Mouse (Mus musculus) adrenal gland, postnatal 25 days (tissue): ENCODE results near the gene Siglech. TPM values are rescaled to one million over a fixed set of nuclear protein-coding genes. Genes with fewer than 3 reads are reported as not detected.
"Not testable (repeated sequence)": the region's sequence is repeated elsewhere in the genome, so short reads cannot be mapped to it uniquely, and the experiment has no call there.

Experiments used
- DNase-seq: peaks from one replicate; pipeline ENCODE4 v3.0.0; 2021; ENCODE audit warnings: mixed read lengths
- long read RNA-seq: library from polyadenylated mRNA; stranded (forward); transcript quantifications from one replicate; pipeline ENCODE4 v2.0.0, GENCODE M21; 2021
- total RNA-seq: library from RNA; stranded (reverse); gene quantifications from 2 replicates; pipeline ENCODE4 v1.2.3, GENCODE M21; 2021

Siglech gene
- 0.30 and 0.62 TPM in 2 replicates for total RNA-seq
- long read RNA-seq = 0 reads

GRCm38 (mm10) chr7:55767926-55768325, at the start of gene Siglech:
Gene Siglech (plus strand): TSS chr7:55768178.
- no peak for DNase-seq

DNA sequence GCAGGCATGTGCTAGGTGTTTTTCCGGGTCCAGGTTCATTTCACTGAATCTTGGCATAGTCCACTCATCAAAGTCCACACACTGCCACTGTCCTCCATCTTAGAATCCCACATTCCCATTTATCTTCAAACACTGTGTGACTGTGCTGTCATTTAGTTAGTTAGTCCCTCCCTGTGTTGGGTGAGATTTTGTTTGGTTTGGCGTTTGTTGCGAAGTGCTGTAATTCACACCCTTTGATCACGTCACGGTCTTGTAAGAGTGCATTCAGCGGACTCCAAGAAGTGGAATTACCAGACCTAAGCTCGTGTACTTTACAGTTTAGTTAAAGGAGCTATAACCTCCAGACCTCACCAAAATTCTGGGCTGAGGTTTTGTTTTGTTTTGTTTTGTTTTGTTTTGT, 45.3 kb upstream of the Siglech start:
- DNase-seq = no peak

GRCm38 (mm10) chr7:55728903-55729302, 39.1 kb upstream of the Siglech start:
- DNase-seq = no peak

DNA sequence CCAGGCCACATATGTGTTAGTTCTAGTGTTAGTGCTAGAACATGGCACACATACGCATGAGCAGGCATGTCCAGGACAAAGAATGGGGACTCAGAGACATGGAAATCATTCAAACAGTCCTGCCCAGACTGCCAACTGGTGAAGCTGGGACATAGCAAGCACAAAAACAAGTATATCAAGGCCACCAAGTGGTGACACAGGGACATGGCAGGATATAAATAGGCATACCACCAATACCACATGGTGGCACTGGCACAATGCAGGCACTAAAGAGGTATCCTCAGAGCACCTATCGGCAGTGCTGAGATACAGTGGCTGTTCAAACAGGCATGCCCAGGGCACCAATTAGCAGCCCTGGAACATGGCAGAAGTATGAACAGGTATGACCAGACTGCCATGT, 33.5 kb upstream of the Siglech start:
- no peak for DNase-seq

GRCm38 (mm10) chr7:55737125-55737912, 30.7 kb upstream of the Siglech start:
- peak; percentile 43 for DNase-seq

GRCm38 (mm10) chr7:55743614-55744267, 24.2 kb upstream of the Siglech start:
- no peak for DNase-seq

GRCm38 (mm10) chr7:55744566-55745220, 23.3 kb upstream of the Siglech start:
- DNase-seq = no peak

- no peak for DNase-seq
Measured at GRCm38 (mm10) chr7:55750841-55751240, 17.1 kb upstream of the Siglech start.

- DNase-seq = no peak
Measured at GRCm38 (mm10) chr7:55759346-55759745, 8.6 kb upstream of the Siglech start.

GRCm38 (mm10) chr7:55780011-55780410, 12.0 kb downstream of the Siglech start:
- no peak for DNase-seq

- no peak for DNase-seq
Measured at GRCm38 (mm10) chr7:55782493-55782892, 14.5 kb downstream of the Siglech start.

DNA sequence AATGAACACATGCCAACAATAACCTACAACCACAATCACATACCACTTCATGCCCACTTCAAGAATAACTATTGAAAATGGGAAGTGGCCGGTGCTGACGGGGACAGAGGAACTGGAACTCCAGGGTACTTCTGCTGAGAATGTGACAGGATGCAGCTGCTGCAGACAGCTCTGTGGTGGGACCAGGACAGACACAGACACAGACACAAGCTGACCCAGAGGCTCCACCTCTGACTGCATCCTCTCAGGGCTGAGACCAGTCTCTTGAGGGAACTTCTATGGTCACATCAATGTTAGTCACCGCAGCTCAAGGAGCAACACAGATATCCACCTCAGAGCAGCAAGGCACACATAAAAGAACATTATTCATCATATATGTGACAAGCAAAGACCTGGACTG, 16.6 kb downstream of the Siglech start:
- DNase-seq = no peak

DNA sequence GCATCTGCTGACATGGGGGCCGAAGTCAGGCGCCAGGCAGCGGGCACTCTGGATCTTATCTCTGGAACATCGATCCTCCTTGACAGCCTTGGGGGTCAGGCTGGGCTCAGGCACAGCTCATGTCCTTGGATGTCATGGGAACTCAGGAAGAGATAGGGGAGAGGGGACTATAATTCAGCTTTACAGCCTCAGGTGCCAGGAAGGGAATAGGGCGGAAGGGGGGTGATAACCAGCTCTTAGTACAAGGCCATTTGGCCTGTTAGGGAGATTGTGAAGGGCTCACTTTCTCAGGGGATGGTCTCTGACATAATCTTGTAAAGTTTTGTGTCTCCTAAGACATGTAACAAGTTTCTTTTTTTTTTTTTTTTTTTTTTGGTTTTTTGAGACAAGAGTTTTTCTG, 22.6 kb downstream of the Siglech start:
- DNase-seq = not testable (repeated sequence)

GRCm38 (mm10) chr7:55792280-55792679, 24.3 kb downstream of the Siglech start:
- no peak for DNase-seq

DNA sequence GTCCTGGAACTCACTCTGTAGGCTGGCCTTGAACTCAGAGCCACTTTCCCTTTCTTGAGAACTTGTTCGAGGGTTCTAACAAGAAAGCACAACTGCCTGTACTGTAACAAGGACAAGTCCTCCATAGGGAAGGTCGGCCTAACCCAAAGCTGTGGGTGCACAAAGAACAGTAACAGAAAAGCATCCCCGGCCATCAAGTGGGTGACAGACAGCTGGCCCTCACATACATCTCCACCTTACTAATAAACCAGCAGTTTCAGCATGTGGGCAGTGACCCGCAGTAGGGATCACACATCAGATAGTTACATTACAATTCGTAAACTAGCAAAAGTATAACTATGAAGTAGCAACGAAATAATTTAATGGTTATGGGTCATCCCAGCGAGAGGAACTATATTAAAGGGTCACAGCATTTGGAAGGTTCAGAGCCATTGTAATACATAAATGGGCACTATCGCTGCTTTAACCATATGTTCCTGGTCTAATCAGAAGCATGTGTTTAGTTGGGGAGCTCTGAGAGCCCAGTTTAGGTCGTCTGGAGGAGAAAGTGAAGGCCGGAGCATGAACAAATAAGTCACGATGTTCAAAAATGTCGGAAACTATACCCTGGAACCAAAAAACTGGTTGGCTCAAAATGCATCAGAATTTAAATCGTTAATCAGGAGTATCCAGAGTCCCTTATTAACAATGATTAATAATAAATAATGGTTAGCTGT, 25.4 kb downstream of the Siglech start:
- no peak for DNase-seq

DNA sequence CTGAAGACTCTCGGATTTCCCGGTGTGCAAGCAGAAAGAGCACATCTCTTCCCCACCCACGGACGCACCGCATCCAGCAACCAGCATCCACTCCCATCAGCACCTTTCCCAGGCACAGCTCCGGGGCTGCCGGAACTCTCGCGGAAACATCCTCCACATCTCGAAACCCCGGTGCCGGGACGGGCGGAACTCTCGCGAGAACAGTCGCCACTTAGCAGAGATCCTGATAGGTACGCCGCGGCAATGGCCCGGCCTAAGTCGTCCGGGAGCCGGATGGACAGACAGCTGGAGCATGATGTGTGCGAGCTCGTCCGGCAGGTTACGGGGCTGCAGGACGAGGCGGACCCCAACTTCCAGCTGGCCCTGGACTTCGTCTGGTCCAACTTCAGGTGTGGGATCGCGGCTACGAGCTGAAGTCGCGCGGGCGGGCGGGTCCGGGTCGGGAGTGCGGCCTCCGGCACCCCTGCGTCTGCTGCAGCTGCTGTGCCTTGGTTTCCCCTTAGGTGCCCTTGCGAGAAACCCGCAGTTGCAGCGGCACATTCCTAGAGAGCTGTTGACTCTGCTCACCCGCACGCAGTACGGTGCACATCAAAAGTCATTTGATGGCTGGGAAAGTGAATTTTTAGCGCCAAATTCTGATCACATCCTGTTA, 26.1 kb downstream of the Siglech start, which contains the start of gene Tubgcp5:
Gene Tubgcp5, plus strand, starts transcription at position 203 of the 652 bp plus-strand sequence.
- peak; percentile 97 for DNase-seq

DNA sequence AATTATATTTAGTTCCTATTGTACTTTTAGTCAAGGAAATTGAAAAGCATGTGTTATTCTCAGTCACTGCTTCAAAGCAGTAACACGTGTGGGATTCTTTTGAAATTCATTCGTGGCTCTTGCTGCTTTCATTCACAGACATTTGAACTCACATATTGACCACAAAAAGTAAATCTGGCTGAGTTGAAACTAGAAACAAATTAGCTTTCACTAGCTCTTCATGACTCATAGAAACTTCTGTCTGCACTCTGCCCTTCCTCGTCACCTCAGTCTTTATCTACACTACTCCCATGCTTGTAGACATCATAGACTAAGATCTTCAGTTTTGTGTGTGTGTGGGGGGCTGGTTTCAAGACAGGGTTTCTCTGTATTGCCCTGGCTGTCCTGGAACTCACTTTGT, 32.0 kb downstream of the Siglech start:
- no peak for DNase-seq

GRCm38 (mm10) chr7:55809967-55810366, 42.0 kb downstream of the Siglech start:
- DNase-seq = no peak

DNA sequence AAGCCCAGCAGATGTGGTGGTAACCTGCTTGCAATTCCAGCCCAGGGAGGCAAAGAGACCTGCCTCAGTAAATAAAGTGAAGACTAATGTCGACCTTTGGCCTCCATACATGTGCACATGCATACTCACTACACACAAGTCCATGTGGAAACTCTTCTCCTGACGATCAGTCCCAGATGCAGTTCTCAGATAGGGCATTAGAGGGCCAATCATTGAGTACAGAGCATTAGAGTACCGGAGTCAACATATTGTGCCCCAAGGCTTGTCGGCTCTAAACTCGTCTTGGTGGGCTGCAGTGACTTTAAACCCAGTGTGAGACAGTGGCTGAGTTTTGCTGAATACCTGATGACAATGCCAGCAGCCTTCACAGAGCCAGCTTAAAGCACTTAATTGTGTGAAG, 56.5 kb downstream of the Siglech start:
- DNase-seq = no peak

GRCm38 (mm10) chr7:55827551-55827950, 59.6 kb downstream of the Siglech start:
- DNase-seq = no peak
